Mouse (Mus musculus): ENCODE measurements at regions not wholly inside any gene's neighbourhood (a gene's known extent, or its start where the extent isn't known, plus 50 kb on each side); places are given as distances from the start of the nearest gene placed in this dataset.
A peak's percentile ranks its signal among the peaks of the same experiment; 100 is the strongest.

GRCm38 (mm10) chr11:95198196-95198595 is 52.1 kb upstream of the Dlx4 start:
- Histone ChIP-seq H3K27ac (ENCODE audit: low read depth, low read length) (no peak overlapping the region), H3K9ac (ENCODE audit: low read depth, low read length) (no peak overlapping the region), H3K9me3 (ENCODE audit: control insufficient read depth, low read length) (no peaks in the 10 kb centered on the region), H3K4me2 (replicated peaks; ENCODE audit: low read depth, low read length) (no peak overlapping the region), H3K36me3 (ENCODE audit: control insufficient read depth, insufficient read depth, low read length) (no peaks in the 10 kb centered on the region), H3K27me3 (ENCODE audit: control insufficient read depth, insufficient read depth, low read length) (peaks cover 38% of the 10 kb centered on the region), H3K4me1 (ENCODE audit: control insufficient read depth, insufficient read depth, low read length) (peaks cover 9% of the 10 kb centered on the region; the same call in 1 of the 2 replicates), H3K4me3 (ENCODE audit: low read length) (no peak overlapping the region)
- no peak for ATAC-seq (ENCODE audit: low FRiP score, low TSS enrichment)
- WGBS = 47% methylated on average over 13 of the region's 13 CpGs

GRCm38 (mm10) chr11:95200971-95201370 is 54.9 kb upstream of the Dlx4 start:
- no peak overlapping the region for H3K4me2 ChIP-seq (replicated peaks; ENCODE audit: low read depth, low read length)
- no peaks in the 10 kb centered on the region for H3K36me3 ChIP-seq (ENCODE audit: control insufficient read depth, insufficient read depth, low read length)
- no peak overlapping the region for H3K27ac ChIP-seq (ENCODE audit: low read depth, low read length)
- peaks cover 41% of the 10 kb centered on the region for H3K27me3 ChIP-seq (ENCODE audit: control insufficient read depth, insufficient read depth, low read length)
- H3K9me3 ChIP-seq (ENCODE audit: control insufficient read depth, low read length) = no peaks in the 10 kb centered on the region
- WGBS = 68% methylated on average over 3 of the region's 3 CpGs
- peaks cover 9% of the 10 kb centered on the region; the same call in 1 of the 2 replicates for H3K4me1 ChIP-seq (ENCODE audit: control insufficient read depth, insufficient read depth, low read length)
- ATAC-seq (ENCODE audit: low FRiP score, low TSS enrichment) = no peak
- H3K9ac ChIP-seq (ENCODE audit: low read depth, low read length) = no peak overlapping the region
- H3K4me3 ChIP-seq (ENCODE audit: low read length) = no peak overlapping the region

- Histone ChIP-seq H3K36me3 (ENCODE audit: control insufficient read depth, insufficient read depth, low read length) (no peaks in the 10 kb centered on the region), H3K27ac (ENCODE audit: low read depth, low read length) (no peak overlapping the region; the same call in 1 of the 2 replicates), H3K27me3 (ENCODE audit: control insufficient read depth, insufficient read depth, low read length) (no peaks in the 10 kb centered on the region), H3K9me3 (ENCODE audit: control insufficient read depth, low read length) (no peaks in the 10 kb centered on the region), H3K4me2 (replicated peaks; ENCODE audit: low read depth, low read length) (peak overlapping the region; percentile 63), H3K4me3 (ENCODE audit: low read length) (peak overlapping the region; percentile 31), H3K4me1 (ENCODE audit: control insufficient read depth, insufficient read depth, low read length) (peaks cover 14% of the 10 kb centered on the region), H3K9ac (ENCODE audit: low read depth, low read length) (no peak overlapping the region)
- peak; percentile 77 for ATAC-seq (ENCODE audit: low FRiP score, low TSS enrichment)
- 3% methylated on average over 22 of the region's 22 CpGs for WGBS
These were observed 50.9 kb upstream of the Tac4 start for GRCm38 (mm10) chr11:95210185-95211030.

- ATAC-seq (ENCODE audit: low FRiP score, low TSS enrichment) = peak; percentile 14; the same call in 1 of the 2 replicates
- Histone ChIP-seq H3K4me1 (ENCODE audit: control insufficient read depth, insufficient read depth, low read length) (peaks cover 14% of the 10 kb centered on the region), H3K4me3 (ENCODE audit: low read length) (no peak overlapping the region; the same call in 1 of the 2 replicates), H3K9me3 (ENCODE audit: control insufficient read depth, low read length) (no peaks in the 10 kb centered on the region), H3K27me3 (ENCODE audit: control insufficient read depth, insufficient read depth, low read length) (no peaks in the 10 kb centered on the region), H3K36me3 (ENCODE audit: control insufficient read depth, insufficient read depth, low read length) (no peaks in the 10 kb centered on the region), H3K27ac (ENCODE audit: low read depth, low read length) (no peak overlapping the region), H3K9ac (ENCODE audit: low read depth, low read length) (no peak overlapping the region), H3K4me2 (replicated peaks; ENCODE audit: low read depth, low read length) (peak overlapping the region; percentile 63; the same call in 1 of the 2 replicates)
- WGBS = 8% methylated on average over 5 of the region's 5 CpGs
These were observed 50.3 kb upstream of the Tac4 start for GRCm38 (mm10) chr11:95211031-95211425.
